In the genomic region with DNA sequence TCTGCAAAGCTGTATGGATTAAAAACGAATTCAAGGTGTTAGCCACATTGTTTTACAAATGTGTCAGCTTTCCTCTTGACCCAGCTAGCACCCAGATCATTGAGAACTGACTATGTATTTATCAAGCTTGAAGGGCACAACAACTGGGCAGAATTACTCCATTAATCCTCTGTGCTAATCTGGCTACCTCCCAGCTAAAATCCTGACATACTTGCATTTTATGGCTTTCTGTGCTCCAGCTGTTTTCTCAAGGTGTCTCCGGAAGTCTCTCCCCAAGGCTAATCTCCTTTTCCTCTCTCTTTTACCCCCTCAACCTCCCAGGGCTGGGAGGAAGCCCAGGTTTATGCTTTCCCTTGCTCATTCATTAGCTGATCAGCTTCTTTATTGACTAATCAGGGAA, we compare ENCODE assay signal across 23 mouse cellular contexts.
"Had no signal": no experiment of that assay in that cellular context is flagged by ENCODE, and none has a peak within 500 bp of the region (broad histone marks: within the 10 kb centered on the region; RNA-seq: fewer than 3 reads in every experiment).

No protein-coding gene starts in this region.

- DNase-seq: gastrocnemius, postnatal 14 days; gastrocnemius, postnatal 36 days; heart, adult 11 months; heart, adult 2 months; heart, postnatal 4 days; kidney, adult 18-20 months; kidney, adult 8-10 months; kidney, postnatal 10 days; kidney, postnatal 25 days; kidney, postnatal 4 days; left cerebral cortex, postnatal 4 days had no signal

- ATAC-seq: hindbrain, postnatal 0 days; liver, embryonic 12.5 days had no signal

- H3K9me3 ChIP-seq: heart, embryonic 13.5 days; heart, embryonic 15.5 days; hindbrain, embryonic 13.5 days; hindbrain, embryonic 15.5 days; limb, embryonic 13.5 days; limb, embryonic 15.5 days; liver, embryonic 12.5 days had no signal

- H3K36me3 ChIP-seq: heart, embryonic 13.5 days; heart, embryonic 15.5 days; hindbrain, embryonic 13.5 days; hindbrain, embryonic 15.5 days; limb, embryonic 13.5 days; limb, embryonic 15.5 days; liver, embryonic 12.5 days had no signal

- H3K9ac ChIP-seq: heart, embryonic 13.5 days; heart, embryonic 15.5 days; hindbrain, embryonic 13.5 days; hindbrain, embryonic 15.5 days; limb, embryonic 13.5 days; limb, embryonic 15.5 days; liver, embryonic 12.5 days; liver, embryonic 14.5 days had no signal

- H3K4me1 ChIP-seq: heart, embryonic 13.5 days; heart, embryonic 15.5 days; hindbrain, embryonic 13.5 days; hindbrain, embryonic 15.5 days; liver, embryonic 12.5 days had no signal

- H3K27me3 ChIP-seq: heart, embryonic 13.5 days; heart, embryonic 15.5 days; hindbrain, embryonic 13.5 days; hindbrain, embryonic 15.5 days; limb, embryonic 13.5 days; limb, embryonic 15.5 days had no signal

- H3K27ac ChIP-seq: heart, adult 2 months; heart, embryonic 13.5 days; heart, embryonic 15.5 days; hindbrain, embryonic 13.5 days; hindbrain, embryonic 15.5 days; hindbrain, postnatal 0 days; layer of hippocampus, adult 2 months; left cerebral cortex, adult 2 months; limb, embryonic 13.5 days; limb, embryonic 15.5 days; liver, embryonic 12.5 days; liver, embryonic 14.5 days had no signal

- H3K4me2 ChIP-seq: heart, embryonic 11.5 days; heart, embryonic 13.5 days; heart, embryonic 15.5 days; hindbrain, embryonic 13.5 days; hindbrain, embryonic 15.5 days; limb, embryonic 13.5 days; limb, embryonic 15.5 days; liver, embryonic 12.5 days had no signal

- H3K4me3 ChIP-seq: heart, adult 2 months; heart, embryonic 13.5 days; heart, embryonic 15.5 days; hindbrain, embryonic 13.5 days; hindbrain, embryonic 15.5 days; layer of hippocampus, adult 2 months; left cerebral cortex, adult 2 months; limb, embryonic 13.5 days; limb, embryonic 15.5 days; liver, embryonic 12.5 days had no signal
